Mouse (Mus musculus) erythroblast, embryonic 14.5 days (primary cell): ENCODE data around the gene Mical3.

Source experiments
- GATA1 ChIP-seq: IDR thresholded peaks from 2 replicates; pipeline ENCODE4 v1.6.1; 2012; ENCODE audit warnings: low read length, inconsistent platforms, mixed read lengths
- TAL1 ChIP-seq: IDR thresholded peaks from 3 replicates; pipeline ENCODE4 v1.6.1; 2012; ENCODE audit warnings: low read length, inconsistent platforms, mixed read lengths

DNA sequence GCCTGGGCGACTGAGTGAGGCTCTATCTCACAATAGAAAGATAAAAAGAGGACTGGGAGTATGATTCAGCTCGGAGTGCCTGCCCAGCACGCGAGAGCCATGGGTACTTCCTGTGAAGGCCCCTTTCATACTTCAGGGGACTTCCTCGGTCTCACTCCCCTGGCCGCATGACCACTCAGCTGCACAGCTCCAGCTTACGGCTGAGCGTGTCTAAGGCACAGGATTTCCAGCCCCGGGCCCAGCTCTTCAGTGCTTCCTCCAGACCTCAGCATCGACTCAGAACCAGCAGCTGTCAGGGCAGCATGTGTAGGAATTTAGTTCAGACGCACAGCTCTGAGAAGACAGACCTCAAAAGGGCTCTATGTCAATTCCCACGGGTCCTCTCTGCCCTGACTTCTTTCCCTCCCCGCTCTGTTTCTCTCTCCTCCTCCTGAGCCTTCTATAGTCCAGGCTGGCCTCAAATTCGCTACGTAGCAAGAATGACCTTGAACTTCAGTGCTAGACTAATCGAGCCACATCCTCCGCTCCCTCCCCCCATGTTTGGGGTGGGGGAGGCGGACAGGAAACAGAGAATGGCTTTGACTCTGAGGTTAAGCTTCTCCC is 152.7 kb downstream of the Mical3 start:
- no peak for TF ChIP-seq GATA1
- TF ChIP-seq TAL1 = no peak
